Mouse (Mus musculus) forelimb bud, embryonic 11.5 days (tissue): ENCODE results near the gene Olfr725.

Experiments
- DNase-seq: peaks from one replicate; pipeline ENCODE4 v3.0.0-alpha.2; 2012; ENCODE audit warnings: low read depth, low spot score

Gene Olfr725

GRCm38 (mm10) chr14:50040275-50040674 is at the start of gene Olfr725:
Gene Olfr725, minus strand, starts transcription at chr14:50040375.
- no peak for DNase-seq

GRCm38 (mm10) chr14:50062733-50063104 is 22.5 kb upstream of the Olfr725 start:
- no peak for DNase-seq

- DNase-seq: peak; percentile 61
Measured at GRCm38 (mm10) chr14:50061955-50062732, 22.0 kb upstream of the Olfr725 start.

- peak; percentile 0 for DNase-seq
Measured at GRCm38 (mm10) chr14:50061590-50061954, 21.4 kb upstream of the Olfr725 start.

- DNase-seq: peak; percentile 46
Measured at GRCm38 (mm10) chr14:50061179-50061578, 21.0 kb upstream of the Olfr725 start.

GRCm38 (mm10) chr14:50032041-50032440 is 8.1 kb downstream of the Olfr725 start:
- DNase-seq: no peak

- no peak for DNase-seq
Measured at GRCm38 (mm10) chr14:50031356-50031755, 8.8 kb downstream of the Olfr725 start.

- DNase-seq: no peak
Measured at GRCm38 (mm10) chr14:50026371-50026770, 13.8 kb downstream of the Olfr725 start.
